Mouse (Mus musculus) forebrain, embryonic 10.5 days (tissue): ENCODE data around the gene Ftsj1. TPM values are rescaled to one million over a fixed set of nuclear protein-coding genes. Genes with fewer than 3 reads are reported as not detected.

Source experiments
- DNase-seq: peaks from one replicate; pipeline ENCODE4 v3.0.0-alpha.2; 2017; ENCODE audit warnings: low spot score; ENCODE audit errors: extremely low spot score
- H3K27ac ChIP-seq: fragments of 300-500 bp; sonication (generic); 2 replicates; pipeline ENCODE4 v1.5.1; 2016; ENCODE audit warnings: mild to moderate bottlenecking
- H3K27me3 ChIP-seq: fragments of 300-500 bp; sonication (generic); 2 replicates; pipeline ENCODE4 v1.6.1; 2016; ENCODE audit warnings: mild to moderate bottlenecking; ENCODE audit not compliant: poor library complexity, severe bottlenecking
- H3K36me3 ChIP-seq: fragments of 300-500 bp; sonication (generic); replicated peaks from 2 replicates; pipeline ENCODE4 v1.6.1; 2016; ENCODE audit warnings: mild to moderate bottlenecking, moderate library complexity
- H3K4me1 ChIP-seq: fragments of 300-500 bp; sonication (generic); 2 replicates; pipeline ENCODE4 v1.6.1; 2016
- H3K4me3 ChIP-seq: fragments of 300-500 bp; sonication (generic); 2 replicates; pipeline ENCODE4 v1.5.1; 2016; ENCODE audit warnings: mild to moderate bottlenecking, moderate library complexity
- H3K9me3 ChIP-seq: fragments of 300-500 bp; sonication (generic); 2 replicates; pipeline ENCODE4 v1.6.1; 2016; ENCODE audit warnings: mild to moderate bottlenecking, moderate library complexity
- WGBS: fragments of 180-500 bp; shearing (Covaris S2); methylation state at CpG from one replicate; pipeline ENCODE4 v1.1.7; 2016; 5-methylcytosine and 5-hydroxymethylcytosine counted together
- polyA plus RNA-seq: library from polyadenylated mRNA; unstranded; fragments of >200 nt; fragmentation: Nextera tagmentation; extraction: Ambion mirVana; gene quantifications from 2 replicates; pipeline ENCODE4 v1.2.1, GENCODE M21; 2016

Ftsj1 gene
- polyA plus RNA-seq = 47.9 and 48.9 TPM in 2 replicates

DNA sequence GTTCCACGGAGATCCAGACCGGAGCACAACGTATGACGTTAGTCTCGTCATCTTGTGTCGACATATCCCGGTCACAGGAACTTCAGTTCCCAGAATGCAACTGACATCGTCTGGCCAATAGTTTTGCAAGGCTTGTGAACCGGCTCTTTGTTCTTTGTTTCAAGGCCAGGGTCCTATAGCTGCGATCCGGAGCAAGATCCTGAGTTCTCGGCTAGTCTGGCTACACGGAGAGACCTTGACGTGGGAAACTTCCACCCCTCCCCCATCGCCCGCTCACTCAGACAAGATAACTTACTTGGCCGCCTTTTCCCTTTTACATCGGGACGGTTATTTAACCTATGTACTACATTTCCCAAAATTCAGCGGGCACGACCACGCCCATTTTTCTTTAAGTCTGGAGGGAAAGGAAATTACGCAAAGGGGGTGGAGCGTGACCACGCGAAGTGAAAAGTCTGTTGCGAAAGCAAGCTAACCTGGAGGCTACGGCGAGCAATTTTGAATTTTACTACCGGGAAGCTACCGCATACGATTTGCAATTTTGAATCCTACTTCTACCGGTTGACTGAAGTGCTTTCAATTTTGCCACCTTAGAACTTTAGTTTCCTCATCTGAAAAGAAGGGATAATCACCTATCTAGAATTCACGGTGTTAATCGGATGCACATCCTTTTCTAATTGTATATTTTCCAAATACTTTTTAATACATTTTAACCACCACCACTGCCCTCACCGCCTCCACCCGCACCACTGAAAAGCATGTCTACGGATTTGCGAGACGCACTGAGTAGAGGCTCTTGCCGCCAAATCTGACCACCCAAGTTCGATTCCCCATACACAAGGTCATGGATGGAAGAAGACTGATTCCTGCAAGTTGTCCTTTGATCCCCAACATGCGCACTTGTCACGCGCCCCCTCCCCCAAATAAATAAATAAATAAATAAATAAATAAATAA lies at the start of gene Ftsj1:
Gene Ftsj1 (minus strand): TSS at position 73 of the 952 bp plus-strand sequence.
- Histone ChIP-seq H3K9me3 (no peaks in the 10 kb centered on the region; the same call in 1 of the 2 replicates), H3K36me3 (peaks cover 2% of the 10 kb centered on the region; the same call in 1 of the 2 replicates), H3K4me3 (peak within 1 kb of the TSS; percentile 63), H3K27ac (peak within 1 kb of the TSS; percentile 93), H3K27me3 (no peaks in the 10 kb centered on the region), H3K4me1 (peaks cover 10% of the 10 kb centered on the region)
- DNase-seq = peak; percentile 75
- WGBS = 14% methylated on average over 45 of the region's 45 CpGs

DNA sequence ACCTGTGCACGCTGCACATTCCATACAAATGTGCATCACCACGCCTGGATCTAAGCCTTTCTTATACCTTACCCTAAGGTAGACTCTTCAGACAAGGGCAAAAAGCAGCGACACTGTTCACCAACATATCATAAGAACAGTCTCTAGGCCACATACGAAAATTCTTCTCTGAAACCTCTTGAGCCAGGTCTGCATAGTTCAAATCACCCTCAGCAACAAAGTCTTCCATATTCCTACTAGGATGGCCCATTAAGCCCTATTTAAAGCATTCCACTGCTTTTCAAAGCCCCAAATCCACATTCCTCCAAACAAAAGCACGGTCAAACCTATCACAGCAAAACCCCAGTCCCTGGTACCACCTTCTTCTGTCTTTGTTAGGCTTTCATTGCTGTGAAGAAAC lies 36.4 kb upstream of the Ftsj1 start:
- no peak overlapping the region for H3K27ac ChIP-seq
- H3K27me3 ChIP-seq = no peaks in the 10 kb centered on the region
- no peak for DNase-seq
- peaks cover under 1% of the 10 kb centered on the region; the same call in 1 of the 2 replicates for H3K9me3 ChIP-seq
- 81% methylated on average over 5 of the region's 5 CpGs for WGBS
- no peaks in the 10 kb centered on the region for H3K4me1 ChIP-seq
- H3K36me3 ChIP-seq = no peaks in the 10 kb centered on the region
- H3K4me3 ChIP-seq = no peak overlapping the region

DNA sequence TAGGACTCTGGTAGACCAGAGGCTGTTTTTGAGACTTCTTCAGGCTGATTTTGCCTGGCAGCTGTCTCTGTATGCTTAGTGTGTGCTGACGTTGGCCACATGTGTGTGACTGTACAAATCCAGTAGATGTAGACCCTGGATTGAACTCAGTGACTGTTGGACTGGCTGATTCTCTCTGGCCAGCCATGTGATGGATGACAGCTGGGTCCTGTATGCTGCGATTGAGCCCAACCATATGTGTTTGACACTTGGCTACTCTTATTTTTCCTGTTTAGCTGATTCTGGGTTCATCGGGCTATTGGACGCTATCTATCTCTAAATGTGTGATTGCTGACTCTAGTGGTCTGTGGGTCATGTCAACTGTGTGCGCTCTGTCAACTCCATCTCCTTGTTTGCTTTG lies 21.9 kb upstream of the Ftsj1 start:
- H3K4me1 ChIP-seq = 0 out of 2 replicates have a peak, but pooled peaks cover 2% of the 10 kb centered on the region
- H3K27ac ChIP-seq = no peak overlapping the region
- DNase-seq = no peak
- H3K27me3 ChIP-seq = peaks cover 24% of the 10 kb centered on the region
- no peak overlapping the region for H3K4me3 ChIP-seq
- WGBS = 95% methylated on average over 5 of the region's 5 CpGs
- peaks cover 3% of the 10 kb centered on the region; the same call in 1 of the 2 replicates for H3K9me3 ChIP-seq
- H3K36me3 ChIP-seq = no peaks in the 10 kb centered on the region

DNA sequence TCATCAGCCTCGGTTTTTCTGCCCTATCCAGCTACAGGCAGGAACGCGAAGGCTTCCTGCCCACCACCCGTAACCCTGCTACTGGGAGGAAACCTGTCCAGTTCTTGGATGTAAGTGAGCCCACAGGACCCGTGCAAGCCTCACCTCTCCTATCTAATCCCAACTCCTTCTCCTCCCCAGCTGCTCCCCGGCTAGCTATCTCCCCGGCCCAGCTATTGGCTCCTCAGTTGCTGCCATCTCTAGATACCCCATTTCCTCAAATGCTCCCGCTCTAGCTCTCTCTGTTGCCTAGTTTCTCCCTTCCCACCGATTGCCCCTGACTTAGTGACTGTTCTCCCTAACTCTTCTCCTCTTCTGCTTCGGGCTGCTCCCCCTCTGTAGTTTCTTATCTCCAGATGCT lies 19.8 kb upstream of the Ftsj1 start:
- Histone ChIP-seq H3K27me3 (peaks cover 24% of the 10 kb centered on the region), H3K4me1 (0 out of 2 replicates have a peak, but pooled peaks cover 2% of the 10 kb centered on the region), H3K36me3 (no peaks in the 10 kb centered on the region), H3K9me3 (peaks cover 3% of the 10 kb centered on the region), H3K27ac (no peak overlapping the region), H3K4me3 (peak overlapping the region; percentile 34; the same call in 1 of the 2 replicates)
- WGBS = 23% methylated on average over 10 of the region's 10 CpGs
- DNase-seq = no peak

DNA sequence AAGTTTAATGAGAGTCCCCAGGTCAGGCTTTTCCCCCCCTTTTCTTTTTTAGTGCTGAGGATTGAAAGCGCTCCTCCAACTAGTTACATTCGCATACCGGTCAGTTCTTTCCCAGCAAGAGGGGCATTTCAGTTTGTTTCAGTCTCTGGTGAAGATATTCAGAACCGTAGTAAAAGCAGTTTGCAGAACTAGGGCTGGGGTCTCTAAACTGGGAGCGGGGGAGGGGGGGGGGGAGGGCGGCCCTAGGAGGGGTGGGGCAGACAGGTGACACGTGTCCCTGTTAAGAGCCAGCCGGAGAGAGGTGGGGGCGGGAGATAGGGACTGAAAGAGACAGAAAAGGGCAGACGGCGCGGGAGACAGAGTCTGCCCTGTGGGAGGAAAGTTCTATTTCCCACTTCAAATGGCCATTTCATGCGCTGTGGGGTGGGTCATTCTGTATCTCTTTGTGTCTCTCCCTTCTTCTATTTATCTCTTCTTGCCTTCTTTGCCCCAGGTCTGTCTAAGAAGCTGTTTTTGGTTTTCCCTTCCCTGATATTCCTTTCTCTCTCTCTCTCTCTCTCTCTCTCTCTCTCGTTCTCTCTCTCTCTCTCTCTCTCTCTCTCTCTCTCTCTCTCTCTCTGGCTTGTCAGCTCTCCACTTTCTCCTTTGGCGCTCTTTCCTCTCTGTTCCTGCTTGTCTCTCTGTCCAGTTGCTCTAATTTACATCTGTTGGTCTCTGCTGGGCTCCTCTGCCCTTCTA lies 19.0 kb upstream of the Ftsj1 start, which contains the start of gene Slc38a5:
Gene Slc38a5 (plus strand): TSS at position 51 of the 738 bp plus-strand sequence.
- H3K36me3 ChIP-seq = no peaks in the 10 kb centered on the region
- peaks cover 24% of the 10 kb centered on the region for H3K27me3 ChIP-seq
- DNase-seq = peak; percentile 16
- H3K27ac ChIP-seq = no peak within 1 kb of the TSS
- 0 out of 2 replicates have a peak, but pooled peaks cover 2% of the 10 kb centered on the region for H3K4me1 ChIP-seq
- 20% methylated on average over 13 of the region's 15 CpGs for WGBS
- peak within 1 kb of the TSS; percentile 34 for H3K4me3 ChIP-seq
- peaks cover 3% of the 10 kb centered on the region for H3K9me3 ChIP-seq

GRCm38 (mm10) chrX:8264222-8264621 lies 12.0 kb upstream of the Ftsj1 start:
- Histone ChIP-seq H3K27ac (no peak overlapping the region), H3K27me3 (no peaks in the 10 kb centered on the region)
- WGBS = 89% methylated on average over 3 of the region's 3 CpGs

GRCm38 (mm10) chrX:8263156-8263804 lies 11.1 kb upstream of the Ftsj1 start:
- Histone ChIP-seq H3K27ac (no peak overlapping the region), H3K36me3 (no peaks in the 10 kb centered on the region), H3K4me3 (no peak overlapping the region), H3K27me3 (no peaks in the 10 kb centered on the region), H3K9me3 (no peaks in the 10 kb centered on the region; the same call in 1 of the 2 replicates), H3K4me1 (no peaks in the 10 kb centered on the region)
- 85% methylated on average over 5 of the region's 5 CpGs for WGBS
- DNase-seq = no peak

More at GRCm38 (mm10) chrX:8264222-8264621, 12.0 kb upstream of the Ftsj1 start:
- Histone ChIP-seq H3K9me3 (no peaks in the 10 kb centered on the region; the same call in 1 of the 2 replicates), H3K36me3 (no peaks in the 10 kb centered on the region), H3K4me3 (no peak overlapping the region), H3K4me1 (no peaks in the 10 kb centered on the region)
- DNase-seq = no peak

- no peak overlapping the region for H3K27ac ChIP-seq
- no peaks in the 10 kb centered on the region for H3K36me3 ChIP-seq
- no peak overlapping the region for H3K4me3 ChIP-seq
- no peaks in the 10 kb centered on the region for H3K4me1 ChIP-seq
- no peak for DNase-seq
- WGBS = 87% methylated on average over 12 of the region's 12 CpGs
- no peaks in the 10 kb centered on the region for H3K9me3 ChIP-seq
- no peaks in the 10 kb centered on the region for H3K27me3 ChIP-seq
Observed at GRCm38 (mm10) chrX:8259478-8259877, 7.3 kb upstream of the Ftsj1 start.

GRCm38 (mm10) chrX:8255807-8256206 lies 3.6 kb upstream of the Ftsj1 start:
- Histone ChIP-seq H3K27ac (no peak overlapping the region), H3K4me1 (peaks cover 8% of the 10 kb centered on the region), H3K4me3 (no peak overlapping the region), H3K27me3 (no peaks in the 10 kb centered on the region), H3K36me3 (no peaks in the 10 kb centered on the region), H3K9me3 (no peaks in the 10 kb centered on the region; the same call in 1 of the 2 replicates)
- DNase-seq = no peak
- whole genome bisulfite sequencing = 28% methylated on average over 4 of the region's 6 CpGs

- Histone ChIP-seq H3K4me1 (peaks cover 10% of the 10 kb centered on the region), H3K27me3 (no peaks in the 10 kb centered on the region), H3K4me3 (no peak overlapping the region), H3K27ac (no peak overlapping the region), H3K9me3 (no peaks in the 10 kb centered on the region; the same call in 1 of the 2 replicates), H3K36me3 (peaks cover 2% of the 10 kb centered on the region; the same call in 1 of the 2 replicates)
- no peak for DNase-seq
- WGBS = 94% methylated on average over 2 of the region's 2 CpGs
Observed at GRCm38 (mm10) chrX:8253711-8254110, 1.5 kb upstream of the Ftsj1 start.

DNA sequence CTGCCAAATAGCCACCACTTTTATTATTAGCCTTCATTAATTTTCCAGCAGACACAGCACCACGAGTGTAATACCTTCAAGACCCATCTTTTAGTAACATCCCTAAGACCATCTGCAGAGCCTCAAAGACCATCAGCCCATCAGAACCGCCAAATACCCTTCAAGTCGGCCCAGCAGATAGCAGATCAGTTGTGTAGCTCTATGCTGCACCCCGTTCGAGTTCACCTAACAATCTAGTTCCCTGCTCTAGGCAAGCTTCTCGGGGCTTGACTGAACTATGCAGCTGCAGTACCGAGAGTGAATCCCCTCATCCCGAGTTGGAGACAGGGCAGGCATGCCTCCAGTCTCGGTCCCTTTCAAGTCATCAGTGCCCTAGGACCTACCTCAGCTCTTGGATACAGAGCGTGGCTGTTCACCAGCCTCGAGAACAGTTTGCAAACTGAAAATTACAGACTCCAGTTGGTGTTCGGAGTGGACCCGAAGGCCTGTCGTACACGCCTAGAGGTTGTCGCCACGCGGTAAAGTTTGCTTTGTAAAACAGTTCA lies 345 bp downstream of the Ftsj1 start:
- Histone ChIP-seq H3K4me1 (peaks cover 10% of the 10 kb centered on the region), H3K27me3 (no peaks in the 10 kb centered on the region), H3K27ac (peak overlapping the region; percentile 93), H3K9me3 (no peaks in the 10 kb centered on the region; the same call in 1 of the 2 replicates), H3K36me3 (peaks cover 2% of the 10 kb centered on the region; the same call in 1 of the 2 replicates), H3K4me3 (peak overlapping the region; percentile 63)
- DNase-seq = no peak
- WGBS = 26% methylated on average over 18 of the region's 18 CpGs
